Mouse (Mus musculus): ENCODE measurements at regions not wholly inside any gene's neighbourhood (a gene's known extent, or its start where the extent isn't known, plus 50 kb on each side); places are given as distances from the start of the nearest gene placed in this dataset.
"Not testable (repeated sequence)": the region's sequence is repeated elsewhere in the genome, so short reads cannot be mapped to it uniquely, and the experiment has no call there.

- no peak for DNase-seq
Observed at GRCm38 (mm10) chr13:115911524-115912459, 397.7 kb downstream of the Isl1 start.

GRCm38 (mm10) chr13:115910866-115911449 is 398.5 kb downstream of the Isl1 start:
- no peak for DNase-seq

- DNase-seq, result no peak
Observed at GRCm38 (mm10) chr13:115880616-115881015, 428.9 kb downstream of the Isl1 start.

GRCm38 (mm10) chr13:115860480-115860879 is 449.0 kb downstream of the Isl1 start:
- DNase-seq, result no peak

GRCm38 (mm10) chr13:115856632-115857031 is 452.9 kb downstream of the Isl1 start:
- no peak for DNase-seq

- no peak for DNase-seq
Observed at GRCm38 (mm10) chr13:115852689-115853356, 456.7 kb downstream of the Isl1 start.

- no peak for DNase-seq
Observed at GRCm38 (mm10) chr13:115843121-115843520, 466.4 kb downstream of the Isl1 start.

- DNase-seq, result no peak
Observed at GRCm38 (mm10) chr13:115836203-115836768, 473.2 kb downstream of the Isl1 start.

- no peak for DNase-seq
Observed at GRCm38 (mm10) chr13:115825191-115825590, 484.3 kb downstream of the Isl1 start.

GRCm38 (mm10) chr13:115822527-115822926 is 487.0 kb downstream of the Isl1 start:
- no peak for DNase-seq

GRCm38 (mm10) chr13:115814211-115814610 is 495.3 kb downstream of the Isl1 start:
- no peak for DNase-seq

- no peak for DNase-seq
Observed at GRCm38 (mm10) chr13:115799294-115799693, 510.2 kb downstream of the Isl1 start.

GRCm38 (mm10) chr13:115751271-115751670 is 558.2 kb downstream of the Isl1 start:
- DNase-seq, result no peak

- not testable (repeated sequence) for DNase-seq
Observed at GRCm38 (mm10) chr13:115742080-115742479, 567.4 kb downstream of the Isl1 start.

- no peak for DNase-seq
Observed at GRCm38 (mm10) chr13:115727986-115728385, 581.5 kb downstream of the Isl1 start.

GRCm38 (mm10) chr13:115725356-115725952 is 584.0 kb downstream of the Isl1 start:
- no peak for DNase-seq

- no peak for DNase-seq
Observed at GRCm38 (mm10) chr13:115719276-115719675, 590.2 kb downstream of the Isl1 start.

- no peak for DNase-seq
Observed at GRCm38 (mm10) chr13:115718859-115719258, 590.6 kb downstream of the Isl1 start.

- no peak for DNase-seq
Observed at GRCm38 (mm10) chr13:115696197-115696596, 594.4 kb upstream of the Itga1 start.

GRCm38 (mm10) chr13:115687426-115687825 is 585.7 kb upstream of the Itga1 start:
- no peak for DNase-seq

- DNase-seq, result no peak
Observed at GRCm38 (mm10) chr13:115679591-115679990, 577.8 kb upstream of the Itga1 start.

GRCm38 (mm10) chr13:115676836-115677235 is 575.1 kb upstream of the Itga1 start:
- DNase-seq, result no peak

GRCm38 (mm10) chr13:115673729-115674128 is 572.0 kb upstream of the Itga1 start:
- no peak for DNase-seq

Measured in kidney, postnatal 25 days (tissue).